Mouse (Mus musculus) c-Kit-positive CD71-positive TER-119-negative erythroid progenitor cells, embryonic 14.5 days (primary cell): ENCODE measurements around the gene Stub1.

Experiments used
- DNase-seq: peaks from one replicate; pipeline ENCODE4 v3.0.0-alpha.2; 2013; ENCODE audit warnings: low read depth

Gene Stub1

GRCm38 (mm10) chr17:25837076-25837410, 3.8 kb upstream of the Stub1 start, which contains the start of gene Rhbdl1:
Gene Rhbdl1, minus strand, starts transcription at chr17:25837295.
- no peak for DNase-seq

- no peak for DNase-seq
These were observed 3.3 kb upstream of the Stub1 start for GRCm38 (mm10) chr17:25836397-25837075.

- no peak for DNase-seq
These were observed 2.6 kb upstream of the Stub1 start for GRCm38 (mm10) chr17:25835816-25836215.

- no peak for DNase-seq
These were observed 2.1 kb upstream of the Stub1 start for GRCm38 (mm10) chr17:25835301-25835700.

GRCm38 (mm10) chr17:25834595-25835222, 1.5 kb upstream of the Stub1 start:
- DNase-seq, result no peak

GRCm38 (mm10) chr17:25833961-25834594, 874 bp upstream of the Stub1 start:
- DNase-seq, result no peak

GRCm38 (mm10) chr17:25832436-25833290, 541 bp downstream of the Stub1 start:
- DNase-seq, result peak; percentile 98

- DNase-seq, result no peak
These were observed 1.5 kb downstream of the Stub1 start for GRCm38 (mm10) chr17:25831451-25832281.

GRCm38 (mm10) chr17:25830806-25831431, 2.3 kb downstream of the Stub1 start:
- DNase-seq, result no peak

- DNase-seq, result no peak
These were observed 2.9 kb downstream of the Stub1 start for GRCm38 (mm10) chr17:25830200-25830753.

GRCm38 (mm10) chr17:25829558-25830017, 3.6 kb downstream of the Stub1 start:
- DNase-seq, result no peak

- DNase-seq, result peak; percentile 69
These were observed 4.3 kb downstream of the Stub1 start, which contains the start of gene Jmjd8 for GRCm38 (mm10) chr17:25828712-25829557. Gene Jmjd8, plus strand, starts transcription at chr17:25828867.

- no peak for DNase-seq
These were observed 5.0 kb downstream of the Stub1 start for GRCm38 (mm10) chr17:25828223-25828594.

GRCm38 (mm10) chr17:25827546-25828222, 5.5 kb downstream of the Stub1 start:
- no peak for DNase-seq

- no peak for DNase-seq
These were observed 6.2 kb downstream of the Stub1 start for GRCm38 (mm10) chr17:25827011-25827410.

GRCm38 (mm10) chr17:25825984-25826570, 7.1 kb downstream of the Stub1 start:
- DNase-seq, result no peak

- no peak for DNase-seq
These were observed 7.9 kb downstream of the Stub1 start for GRCm38 (mm10) chr17:25825311-25825710.

- no peak for DNase-seq
These were observed 8.7 kb downstream of the Stub1 start for GRCm38 (mm10) chr17:25824362-25825142.
